Mouse (Mus musculus): Measurements from ENCODE around the gene Ggact.

DNA sequence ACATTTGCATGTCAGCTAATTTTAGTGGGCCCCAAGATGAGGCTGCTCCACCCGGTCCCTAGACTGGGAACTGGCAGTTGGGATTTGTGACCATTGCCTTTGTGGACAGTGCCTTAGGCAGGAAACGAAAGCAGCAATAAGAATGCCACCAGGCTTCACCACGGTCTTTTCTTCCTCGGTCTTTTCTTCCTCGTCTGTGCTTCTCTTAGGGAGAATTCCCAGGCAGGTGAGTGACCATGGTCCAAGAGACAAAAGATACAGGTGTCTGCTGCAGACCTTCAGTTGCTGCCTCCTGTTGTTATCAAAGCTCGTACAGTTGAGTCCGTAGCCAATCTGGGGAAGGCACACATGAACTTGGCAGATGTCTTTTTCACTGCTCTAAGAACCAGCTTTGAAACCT lies 33.3 kb downstream of the Ggact start:
- TF ChIP-seq MAFK (IDR thresholded peaks at IDR 0.05; ENCODE audit: insufficient read depth, low read depth, low read length) (no peak), ZC3H11A (IDR thresholded peaks at IDR 0.05; ENCODE audit: borderline replicate concordance, low read depth, low read length) (no peak), CHD2 (IDR thresholded peaks at IDR 0.05; ENCODE audit: low read depth, low read length) (no peak), ZNF384 (IDR thresholded peaks at IDR 0.05; ENCODE audit: low read depth, low read length) (no peak), HCFC1 (IDR thresholded peaks at IDR 0.05; ENCODE audit: borderline replicate concordance, insufficient read depth, low read length) (no peak)

Measured in ES-E14 (cell line).